Mouse (Mus musculus) kidney, adult 18-20 months (tissue): ENCODE results near the gene Phpt1.

Experiments used
- DNase-seq: peaks from one replicate; pipeline ENCODE4 v3.0.0; 2021

Phpt1 gene

GRCm38 (mm10) chr2:25574579-25575431 lies at the start of gene Phpt1, which contains the start of gene Mamdc4:
Gene Phpt1 (minus strand): TSS chr2:25575224.
Gene Mamdc4 (minus strand): TSS chr2:25574845.
- peak; percentile 99 for DNase-seq

GRCm38 (mm10) chr2:25621229-25622200 lies 46.5 kb upstream of the Phpt1 start, which contains the start of gene Tmem141:
Gene Tmem141 (minus strand): TSS chr2:25622005.
- DNase-seq: peak; percentile 90

- DNase-seq: no peak
Observed at GRCm38 (mm10) chr2:25620852-25621228, 45.8 kb upstream of the Phpt1 start.

- no peak for DNase-seq
Observed at GRCm38 (mm10) chr2:25620386-25620785, 45.4 kb upstream of the Phpt1 start.

- no peak for DNase-seq
Observed at GRCm38 (mm10) chr2:25617578-25617977, 42.6 kb upstream of the Phpt1 start, which contains the start of gene Ccdc183. Gene Ccdc183 (minus strand): TSS chr2:25617678.

- DNase-seq: no peak
Observed at GRCm38 (mm10) chr2:25616398-25616797, 41.4 kb upstream of the Phpt1 start.

GRCm38 (mm10) chr2:25608671-25609070 lies 33.6 kb upstream of the Phpt1 start:
- no peak for DNase-seq

GRCm38 (mm10) chr2:25607761-25608622 lies 33.0 kb upstream of the Phpt1 start, which contains the start of gene Rabl6:
Gene Rabl6 (minus strand): TSS chr2:25608521.
- DNase-seq: peak; percentile 92

GRCm38 (mm10) chr2:25602526-25602925 lies 27.5 kb upstream of the Phpt1 start:
- DNase-seq: no peak

GRCm38 (mm10) chr2:25600037-25600436 lies 25.0 kb upstream of the Phpt1 start:
- no peak for DNase-seq

GRCm38 (mm10) chr2:25598749-25599148 lies 23.7 kb upstream of the Phpt1 start:
- no peak for DNase-seq

GRCm38 (mm10) chr2:25596765-25597510 lies 21.9 kb upstream of the Phpt1 start:
- DNase-seq: no peak

GRCm38 (mm10) chr2:25591863-25592262 lies 16.8 kb upstream of the Phpt1 start:
- peak; percentile 43 for DNase-seq

GRCm38 (mm10) chr2:25588227-25588907 lies 13.3 kb upstream of the Phpt1 start:
- no peak for DNase-seq

GRCm38 (mm10) chr2:25587290-25587689 lies 12.3 kb upstream of the Phpt1 start:
- DNase-seq: no peak

- no peak for DNase-seq
Observed at GRCm38 (mm10) chr2:25585601-25586000, 10.6 kb upstream of the Phpt1 start.

- no peak for DNase-seq
Observed at GRCm38 (mm10) chr2:25584856-25585255, 9.8 kb upstream of the Phpt1 start.

GRCm38 (mm10) chr2:25584152-25584551 lies 9.1 kb upstream of the Phpt1 start:
- DNase-seq: no peak

- no peak for DNase-seq
Observed at GRCm38 (mm10) chr2:25583571-25583970, 8.5 kb upstream of the Phpt1 start.

GRCm38 (mm10) chr2:25583120-25583481 lies 8.1 kb upstream of the Phpt1 start:
- DNase-seq: no peak
